Mouse (Mus musculus): ENCODE data around the gene Mpo. TPM values are rescaled to one million over a fixed set of nuclear protein-coding genes. Genes with fewer than 3 reads are reported as not detected.

Mpo gene
- total and polyA plus RNA-seq, 3 experiments = 0.10 TPM; not detected in 2

DNA sequence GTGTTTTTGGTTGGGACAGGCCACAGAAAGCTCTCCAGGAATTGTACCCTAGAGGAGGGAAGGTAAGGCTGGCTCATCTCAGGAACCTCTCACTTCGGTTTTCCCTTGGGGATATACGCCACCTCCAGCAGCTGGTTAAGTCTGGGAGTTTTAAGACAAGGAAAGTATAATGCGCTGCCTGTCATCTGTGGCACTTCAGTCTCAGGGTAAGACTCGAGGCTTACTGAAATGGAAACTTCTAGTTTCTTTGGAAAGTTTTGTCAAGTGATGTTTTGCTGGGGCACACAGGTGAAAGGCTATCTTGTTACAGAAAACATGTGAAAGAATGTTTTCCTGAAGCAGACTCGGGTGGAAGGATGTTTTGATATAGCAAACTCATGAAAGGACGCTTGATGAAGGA is 14.1 kb downstream of the Mpo start:
- WGBS = 66% methylated on average over 6 of the region's 6 CpGs

DNA sequence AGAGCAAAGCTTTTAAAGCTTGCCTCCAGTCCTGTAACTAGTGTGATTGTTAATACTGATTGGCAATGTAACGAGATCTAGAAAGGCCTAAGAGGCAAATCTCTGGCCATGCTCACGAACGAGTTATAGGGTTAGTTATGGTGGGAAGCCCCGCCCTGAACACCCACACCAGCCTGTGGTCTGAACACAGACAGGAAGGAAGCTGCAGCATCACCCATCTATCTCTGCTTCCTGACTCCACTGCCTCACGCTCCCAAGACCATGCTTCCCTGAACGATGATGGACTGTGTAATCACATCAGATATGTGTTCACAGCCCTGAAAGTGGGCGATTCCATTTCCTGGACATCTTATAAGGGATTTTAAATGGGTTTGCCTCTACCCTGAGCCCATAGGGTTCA is 14.9 kb downstream of the Mpo start:
- WGBS = 50% methylated on average over 7 of the region's 7 CpGs
- intact Hi-C loops (cut with DNase I) = no loop called here
- no peak overlapping the region for H3K4me3 ChIP-seq
- H3K36me3 ChIP-seq (ENCODE audit: control insufficient read depth, insufficient read depth, low read length) = no peaks in the 10 kb centered on the region
- no peak overlapping the region for H3K9ac ChIP-seq (ENCODE audit: low read depth, low read length)
- no peak for TF ChIP-seq POLR2A (IDR thresholded peaks at IDR 0.05; ENCODE audit: insufficient read depth, low read depth, low read length)
- no peak for TF ChIP-seq EP300 (IDR thresholded peaks at IDR 0.05; ENCODE audit: insufficient read depth, low read depth, low read length)
- no peak for TF ChIP-seq CTCF (IDR thresholded peaks at IDR 0.05)
- no peak overlapping the region for H3K27ac ChIP-seq
- H3K79me2 ChIP-seq (replicated peaks; ENCODE audit: control insufficient read depth, insufficient read depth, low read length) = no peaks in the 10 kb centered on the region
- H3K27me3 ChIP-seq (ENCODE audit: control insufficient read depth, insufficient read depth, low read length) = no peaks in the 10 kb centered on the region
- H3K4me1 ChIP-seq (ENCODE audit: control insufficient read depth, insufficient read depth, low read length) = no peaks in the 10 kb centered on the region
- no peak for DNase-seq

More for the DNA sequence above, 14.1 kb downstream of the Mpo start:
- H3K4me3 ChIP-seq = no peak overlapping the region
- no peaks in the 10 kb centered on the region for H3K36me3 ChIP-seq (ENCODE audit: control insufficient read depth, insufficient read depth, low read length)
- H3K27ac ChIP-seq = no peak overlapping the region
- no peak overlapping the region for H3K9ac ChIP-seq (ENCODE audit: low read depth, low read length)
- H3K27me3 ChIP-seq (ENCODE audit: control insufficient read depth, insufficient read depth, low read length) = no peaks in the 10 kb centered on the region
- H3K4me1 ChIP-seq (ENCODE audit: control insufficient read depth, insufficient read depth, low read length) = no peaks in the 10 kb centered on the region
- intact Hi-C loops (cut with DNase I) = no loop called here
- no peak for DNase-seq
- TF ChIP-seq POLR2A (IDR thresholded peaks at IDR 0.05; ENCODE audit: insufficient read depth, low read depth, low read length) (no peak), EP300 (IDR thresholded peaks at IDR 0.05; ENCODE audit: insufficient read depth, low read depth, low read length) (no peak), CTCF (IDR thresholded peaks at IDR 0.05) (no peak)
- no peaks in the 10 kb centered on the region for H3K79me2 ChIP-seq (replicated peaks; ENCODE audit: control insufficient read depth, insufficient read depth, low read length)

GRCm38 (mm10) chr11:87811396-87811795 is 18.0 kb downstream of the Mpo start:
- H3K4me3 ChIP-seq = no peak overlapping the region
- no peak overlapping the region for H3K27ac ChIP-seq
- H3K9ac ChIP-seq (ENCODE audit: low read depth, low read length) = no peak overlapping the region
- WGBS = 62% methylated on average over 4 of the region's 4 CpGs
- no peaks in the 10 kb centered on the region for H3K79me2 ChIP-seq (replicated peaks; ENCODE audit: control insufficient read depth, insufficient read depth, low read length)
- intact Hi-C loops (cut with DNase I) = no loop called here
- DNase-seq = no peak
- H3K36me3 ChIP-seq (ENCODE audit: control insufficient read depth, insufficient read depth, low read length) = no peaks in the 10 kb centered on the region
- TF ChIP-seq EP300 (IDR thresholded peaks at IDR 0.05; ENCODE audit: insufficient read depth, low read depth, low read length) (no peak), CTCF (IDR thresholded peaks at IDR 0.05) (no peak), POLR2A (IDR thresholded peaks at IDR 0.05; ENCODE audit: insufficient read depth, low read depth, low read length) (no peak)
- no peaks in the 10 kb centered on the region for H3K27me3 ChIP-seq (ENCODE audit: control insufficient read depth, insufficient read depth, low read length)
- no peaks in the 10 kb centered on the region for H3K4me1 ChIP-seq (ENCODE audit: control insufficient read depth, insufficient read depth, low read length)

GRCm38 (mm10) chr11:87814831-87815230 is 21.4 kb downstream of the Mpo start:
- WGBS = 71% methylated on average over 8 of the region's 8 CpGs

DNA sequence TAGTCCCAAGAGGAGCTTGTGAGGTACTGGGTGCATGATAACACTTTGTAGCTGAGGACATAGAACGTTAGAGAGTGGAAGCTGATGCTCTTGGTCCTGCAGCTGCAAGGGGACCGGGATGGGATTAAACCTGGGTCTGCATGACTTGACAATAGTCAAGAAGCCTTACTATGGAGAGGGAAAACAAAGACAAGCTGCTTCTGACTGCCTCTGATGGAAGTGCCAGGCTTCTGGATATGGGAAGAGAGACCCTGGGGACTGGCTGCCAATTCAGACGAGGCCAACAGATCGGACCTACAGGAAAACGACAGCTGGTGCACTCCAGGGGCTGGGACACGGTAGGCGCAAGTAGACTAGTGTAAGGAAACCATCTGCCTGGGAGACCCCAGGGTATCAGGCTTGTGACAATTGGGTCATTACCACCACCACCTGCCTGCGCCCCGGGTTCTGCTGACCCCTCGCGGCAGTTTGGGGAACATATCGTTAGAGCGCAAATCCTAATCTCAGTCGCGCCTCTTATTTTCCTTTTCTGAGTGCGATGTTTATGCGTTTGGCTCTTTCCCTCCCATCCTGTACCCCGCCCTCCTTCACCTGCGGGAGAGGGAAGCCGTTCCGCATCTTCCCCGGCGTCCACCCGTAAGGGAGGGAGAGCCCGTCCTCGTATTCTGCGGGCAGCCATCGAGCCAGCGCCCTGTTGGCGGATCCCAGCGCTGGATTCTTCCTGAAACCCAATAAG is 23.5 kb downstream of the Mpo start:
- Histone ChIP-seq H3K9ac (ENCODE audit: low read depth, low read length) (no peak overlapping the region), H3K79me2 (replicated peaks; ENCODE audit: control insufficient read depth, insufficient read depth, low read length) (no peaks in the 10 kb centered on the region), H3K27me3 (ENCODE audit: control insufficient read depth, insufficient read depth, low read length) (no peaks in the 10 kb centered on the region), H3K36me3 (ENCODE audit: control insufficient read depth, insufficient read depth, low read length) (no peaks in the 10 kb centered on the region), H3K27ac (no peak overlapping the region), H3K4me3 (no peak overlapping the region; the same call in 1 of the 2 replicates), H3K4me1 (ENCODE audit: control insufficient read depth, insufficient read depth, low read length) (no peaks in the 10 kb centered on the region)
- peak in 1 of 2 experiments; percentile 42 for DNase-seq
- TF ChIP-seq POLR2A (IDR thresholded peaks at IDR 0.05; ENCODE audit: insufficient read depth, low read depth, low read length) (no peak), CTCF (IDR thresholded peaks at IDR 0.05) (peak; percentile 79)
- WGBS = 3% methylated on average over 31 of the region's 31 CpGs
- intact Hi-C loops (cut with DNase I) = loop anchor here (1.0 kb wide), 1 partner anchor 155 kb away; the partner anchor contains the start of gene Rnf43

More at GRCm38 (mm10) chr11:87814831-87815230, 21.4 kb downstream of the Mpo start:
- intact Hi-C loops (cut with DNase I) = no loop called here
- no peaks in the 10 kb centered on the region for H3K4me1 ChIP-seq (ENCODE audit: control insufficient read depth, insufficient read depth, low read length)
- no peak overlapping the region for H3K4me3 ChIP-seq
- H3K9ac ChIP-seq (ENCODE audit: low read depth, low read length) = no peak overlapping the region
- no peaks in the 10 kb centered on the region for H3K27me3 ChIP-seq (ENCODE audit: control insufficient read depth, insufficient read depth, low read length)
- TF ChIP-seq CTCF (IDR thresholded peaks at IDR 0.05) (no peak), EP300 (IDR thresholded peaks at IDR 0.05; ENCODE audit: insufficient read depth, low read depth, low read length) (no peak), POLR2A (IDR thresholded peaks at IDR 0.05; ENCODE audit: insufficient read depth, low read depth, low read length) (no peak)
- no peak for DNase-seq
- H3K36me3 ChIP-seq (ENCODE audit: control insufficient read depth, insufficient read depth, low read length) = no peaks in the 10 kb centered on the region
- H3K79me2 ChIP-seq (replicated peaks; ENCODE audit: control insufficient read depth, insufficient read depth, low read length) = no peaks in the 10 kb centered on the region
- no peak overlapping the region for H3K27ac ChIP-seq

GRCm38 (mm10) chr11:87817443-87817773 is 24.0 kb downstream of the Mpo start:
- Histone ChIP-seq H3K27ac (no peak overlapping the region), H3K9ac (ENCODE audit: low read depth, low read length) (no peak overlapping the region), H3K4me1 (ENCODE audit: control insufficient read depth, insufficient read depth, low read length) (no peaks in the 10 kb centered on the region), H3K79me2 (replicated peaks; ENCODE audit: control insufficient read depth, insufficient read depth, low read length) (no peaks in the 10 kb centered on the region), H3K27me3 (ENCODE audit: control insufficient read depth, insufficient read depth, low read length) (no peaks in the 10 kb centered on the region), H3K36me3 (ENCODE audit: control insufficient read depth, insufficient read depth, low read length) (no peaks in the 10 kb centered on the region), H3K4me3 (no peak overlapping the region)
- 21% methylated on average over 4 of the region's 4 CpGs for WGBS
- intact Hi-C loops (cut with DNase I) = loop anchor here (1.0 kb wide), 1 partner anchor 155 kb away; the partner anchor contains the start of gene Rnf43
- DNase-seq = no peak
- TF ChIP-seq POLR2A (IDR thresholded peaks at IDR 0.05; ENCODE audit: insufficient read depth, low read depth, low read length) (no peak), EP300 (IDR thresholded peaks at IDR 0.05; ENCODE audit: insufficient read depth, low read depth, low read length) (no peak), CTCF (IDR thresholded peaks at IDR 0.05) (no peak)

Measured in heart, adult 2 months (tissue).